Mouse (Mus musculus) erythroblast, embryonic 14.5 days (primary cell): Measurements from ENCODE around the gene Vwa3b.

ENCODE experiments used
- GATA1 ChIP-seq: IDR thresholded peaks from 2 replicates; pipeline ENCODE4 v1.6.1; 2012; ENCODE audit warnings: low read length, inconsistent platforms, mixed read lengths
- TAL1 ChIP-seq: IDR thresholded peaks from 3 replicates; pipeline ENCODE4 v1.6.1; 2012; ENCODE audit warnings: low read length, inconsistent platforms, mixed read lengths

- TF ChIP-seq GATA1 = no peak
- TF ChIP-seq TAL1 = no peak
Observed at GRCm38 (mm10) chr1:37101717-37102116, 75.3 kb downstream of the Vwa3b start.
